Mouse (Mus musculus): ENCODE results near the gene Alyref.

Gene Alyref

GRCm38 (mm10) chr11:120626785-120627467 lies 28.8 kb upstream of the Alyref start:
- no peak for DNase-seq (ENCODE audit: inconsistent ontology term)

GRCm38 (mm10) chr11:120625152-120625775 lies 27.1 kb upstream of the Alyref start, which contains the start of gene Sirt7:
Gene Sirt7 (minus strand): TSS chr11:120625240.
- DNase-seq (ENCODE audit: inconsistent ontology term), result no peak

GRCm38 (mm10) chr11:120624680-120625111 lies 26.5 kb upstream of the Alyref start:
- DNase-seq (ENCODE audit: inconsistent ontology term), result peak; percentile 81

DNA sequence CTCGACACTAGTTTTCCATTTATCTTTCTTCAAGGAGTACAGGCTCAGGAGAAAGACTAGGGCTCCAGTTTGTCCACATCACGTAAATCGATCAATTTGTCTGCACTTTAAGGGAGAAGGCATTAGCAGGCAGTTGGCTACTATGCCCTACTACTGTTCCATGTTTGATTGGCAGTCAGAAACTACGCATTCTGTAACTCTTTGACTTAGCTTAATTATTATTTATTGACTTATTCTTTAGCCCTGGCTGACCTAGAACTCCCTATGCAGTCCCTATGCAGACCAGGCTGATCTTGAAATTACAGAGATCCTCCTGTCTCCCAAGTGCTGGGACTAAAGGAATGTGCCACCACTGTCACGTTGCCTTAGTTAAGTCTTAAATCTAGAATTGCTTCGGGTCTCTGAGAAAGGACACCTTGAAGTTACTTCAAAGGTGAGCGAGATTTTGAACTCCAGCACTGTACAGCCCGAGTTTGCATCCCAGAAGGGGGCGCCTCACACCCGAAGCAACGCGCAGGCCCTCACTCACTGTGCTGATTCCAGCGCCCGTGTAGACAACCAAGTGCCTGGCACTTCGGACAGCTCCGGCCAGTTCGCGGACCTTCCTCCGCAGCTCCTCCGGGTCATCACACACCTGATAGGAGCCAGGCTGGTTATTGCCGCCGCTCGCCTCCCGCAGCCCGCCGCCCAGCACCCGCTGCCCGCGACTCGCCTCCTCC lies 26.0 kb upstream of the Alyref start:
- peak; percentile 71 for DNase-seq (ENCODE audit: inconsistent ontology term)

GRCm38 (mm10) chr11:120622805-120623204 lies 24.6 kb upstream of the Alyref start:
- DNase-seq (ENCODE audit: inconsistent ontology term), result no peak

DNA sequence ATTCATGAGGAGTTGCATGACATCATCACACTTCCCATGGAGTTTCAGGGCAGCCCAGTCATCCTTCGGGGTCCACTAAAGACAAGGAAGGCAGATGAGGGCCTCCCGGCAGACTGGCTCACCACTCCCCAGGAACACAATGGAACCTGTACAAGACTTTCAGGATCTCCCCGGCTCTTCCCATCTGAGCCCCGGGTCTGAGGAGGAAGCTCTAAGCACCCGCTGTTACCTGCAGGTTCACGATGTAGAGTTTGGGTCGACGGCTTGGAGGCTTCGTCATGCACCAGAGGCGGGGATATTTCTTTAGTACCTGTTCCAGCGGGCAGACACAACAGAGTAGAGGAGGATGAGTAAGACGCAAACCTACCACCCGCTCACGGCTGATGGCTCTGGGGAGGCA lies 22.0 kb upstream of the Alyref start:
- no peak for DNase-seq (ENCODE audit: inconsistent ontology term)

DNA sequence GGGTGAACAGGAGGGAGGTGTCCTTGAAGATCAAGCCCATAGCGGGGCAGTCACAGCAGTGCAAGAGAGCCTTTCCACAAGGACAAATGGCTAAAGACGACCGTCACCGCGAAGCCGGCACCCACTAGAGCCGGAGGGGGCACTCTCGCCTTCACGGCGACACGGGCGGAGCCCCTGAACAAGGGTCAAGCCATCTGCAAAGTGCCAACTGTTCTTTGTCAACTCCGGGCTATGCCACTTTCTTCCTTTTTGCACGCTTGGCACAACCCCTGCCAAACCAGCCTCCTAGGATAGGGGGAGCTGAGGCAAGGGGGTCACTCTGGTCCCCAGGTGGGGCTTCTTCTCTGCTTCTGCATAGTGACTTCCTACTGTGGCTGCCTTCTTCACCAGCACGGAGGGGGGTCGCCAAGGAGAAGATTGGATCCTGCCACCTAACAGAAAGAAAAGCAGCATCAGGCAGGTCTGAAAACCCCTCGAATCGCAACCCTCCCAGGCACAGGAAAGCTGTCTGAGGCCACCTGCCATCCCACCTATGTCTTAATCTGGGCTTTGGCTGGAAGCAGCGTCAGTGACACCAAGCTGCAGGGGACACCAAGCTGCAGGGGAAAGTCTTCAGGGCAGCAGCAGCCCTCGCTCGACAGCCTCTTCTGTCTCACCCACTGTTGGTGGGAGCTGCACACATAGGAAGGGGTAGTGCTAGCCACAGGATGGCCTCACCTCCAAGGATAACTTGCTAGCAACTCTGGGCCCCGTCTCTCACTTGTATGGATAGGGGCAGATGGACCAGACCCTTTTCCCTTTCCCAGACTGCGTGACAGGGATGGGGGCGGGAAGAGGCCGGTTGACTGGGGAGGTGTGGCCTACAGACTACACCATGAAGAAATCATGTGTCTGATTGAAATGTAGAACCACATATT lies 20.7 kb upstream of the Alyref start:
- DNase-seq (ENCODE audit: inconsistent ontology term), result no peak

GRCm38 (mm10) chr11:120617519-120618112 lies 19.5 kb upstream of the Alyref start, which contains the start of gene Pcyt2:
Gene Pcyt2 (minus strand): TSS chr11:120617936.
- peak; percentile 91 for DNase-seq (ENCODE audit: inconsistent ontology term)

DNA sequence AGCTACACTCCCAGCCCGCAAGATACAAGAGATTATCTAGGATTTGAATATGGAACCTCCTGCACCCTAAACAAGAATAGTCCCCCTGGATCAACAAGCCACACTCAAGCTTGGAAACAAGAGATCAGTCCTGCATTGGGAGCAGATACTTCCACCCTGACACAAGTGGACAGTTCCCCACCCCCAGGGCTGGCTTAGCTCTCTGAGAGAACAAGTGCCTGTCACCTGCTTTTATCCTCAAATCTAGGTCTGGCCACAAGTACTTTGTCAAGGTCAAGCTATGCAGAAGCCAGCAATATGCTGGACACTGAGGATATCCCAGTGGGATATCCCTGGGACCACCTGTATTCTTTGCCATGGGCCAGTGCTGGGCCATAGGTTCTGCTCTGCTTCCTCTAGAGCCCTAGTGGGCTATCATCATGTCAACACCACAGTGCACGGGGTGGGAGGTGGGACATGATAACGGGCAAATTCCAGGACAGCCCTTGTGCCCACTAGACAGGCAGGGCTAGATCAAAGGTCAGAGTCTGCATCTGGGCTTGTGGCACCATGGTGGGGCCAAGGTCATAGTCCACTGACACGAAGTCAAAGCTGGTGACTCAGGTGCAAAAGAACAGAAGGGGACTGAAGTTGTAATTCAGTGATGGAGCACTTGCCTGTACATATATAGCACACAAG lies 18.6 kb upstream of the Alyref start:
- DNase-seq (ENCODE audit: inconsistent ontology term), result no peak

DNA sequence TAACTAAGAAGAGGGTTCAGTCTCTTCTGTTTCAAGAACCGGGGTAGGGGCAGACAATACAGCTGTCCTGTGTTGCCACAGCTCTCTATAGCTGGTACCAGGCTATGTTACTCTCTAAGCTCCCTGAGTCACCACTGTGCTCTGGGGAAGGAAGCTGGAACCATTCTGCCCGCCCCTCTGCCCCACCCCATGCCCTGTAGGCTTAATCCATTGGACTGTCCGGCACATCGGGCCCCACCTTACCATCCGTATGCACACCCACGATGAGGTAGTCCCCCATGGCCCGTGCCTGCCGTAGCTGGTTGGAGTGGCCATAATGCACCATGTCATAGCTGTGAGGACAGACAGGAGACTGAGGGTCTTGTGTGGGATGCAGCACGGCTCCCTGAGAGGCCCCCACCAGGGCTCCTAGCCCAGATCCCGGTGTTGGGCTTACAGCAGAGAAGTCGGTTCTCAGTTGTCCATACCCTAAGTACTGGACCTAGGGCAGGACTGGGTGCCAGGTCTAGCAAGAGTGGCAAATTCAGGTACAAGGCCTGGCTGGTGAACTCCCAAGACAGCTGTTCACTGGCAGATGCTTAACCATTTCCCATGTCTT lies 17.5 kb upstream of the Alyref start:
- DNase-seq (ENCODE audit: inconsistent ontology term), result no peak

GRCm38 (mm10) chr11:120615167-120615566 lies 17.0 kb upstream of the Alyref start:
- DNase-seq (ENCODE audit: inconsistent ontology term), result no peak

DNA sequence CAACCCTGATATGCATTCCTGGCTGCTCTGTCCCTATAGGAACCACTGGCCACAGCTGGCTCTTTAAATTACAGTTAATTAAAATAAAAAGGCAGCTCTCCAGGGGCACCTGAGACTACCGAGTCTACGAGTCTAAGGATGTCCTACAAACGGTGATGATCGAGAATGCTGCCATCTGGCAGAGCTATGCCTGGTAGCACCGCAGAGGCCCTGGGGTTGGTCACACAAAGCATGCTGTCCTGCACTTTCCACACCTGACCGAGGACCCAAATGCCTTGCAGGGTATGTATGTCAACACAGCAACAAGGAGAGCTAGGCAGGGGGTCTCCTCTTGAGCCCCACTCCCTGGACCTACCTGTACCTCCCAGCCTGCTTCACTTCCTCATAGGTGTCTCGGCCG lies 15.8 kb upstream of the Alyref start:
- no peak for DNase-seq (ENCODE audit: inconsistent ontology term)

DNA sequence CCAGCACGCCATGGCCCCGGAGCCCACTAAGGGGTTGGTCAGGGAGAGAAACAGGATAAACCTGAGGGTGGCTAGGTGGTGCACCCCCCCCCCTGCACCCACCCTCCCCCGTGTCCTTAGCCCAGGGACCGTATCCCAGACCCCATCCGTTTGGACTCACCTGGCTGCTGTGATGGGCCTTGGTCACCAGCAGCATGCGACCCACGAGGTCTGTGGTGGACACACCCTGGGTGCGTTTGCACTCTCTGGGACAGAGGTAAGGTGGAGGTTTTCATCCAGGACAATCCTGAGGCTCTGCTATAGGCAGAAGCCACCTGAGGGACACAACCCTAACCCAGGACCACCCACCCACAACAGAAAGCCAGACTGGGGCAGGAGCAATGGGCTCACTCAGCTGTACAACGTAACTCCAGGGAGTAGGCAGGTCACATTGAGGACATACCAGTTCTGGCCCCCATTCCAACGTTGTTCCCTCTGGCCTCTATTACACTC lies 15.4 kb upstream of the Alyref start:
- no peak for DNase-seq (ENCODE audit: inconsistent ontology term)

- DNase-seq (ENCODE audit: inconsistent ontology term), result peak; percentile 71
Measured at GRCm38 (mm10) chr11:120612763-120613162, 14.6 kb upstream of the Alyref start.

- no peak for DNase-seq (ENCODE audit: inconsistent ontology term)
Measured at GRCm38 (mm10) chr11:120610477-120611046, 12.4 kb upstream of the Alyref start.

DNA sequence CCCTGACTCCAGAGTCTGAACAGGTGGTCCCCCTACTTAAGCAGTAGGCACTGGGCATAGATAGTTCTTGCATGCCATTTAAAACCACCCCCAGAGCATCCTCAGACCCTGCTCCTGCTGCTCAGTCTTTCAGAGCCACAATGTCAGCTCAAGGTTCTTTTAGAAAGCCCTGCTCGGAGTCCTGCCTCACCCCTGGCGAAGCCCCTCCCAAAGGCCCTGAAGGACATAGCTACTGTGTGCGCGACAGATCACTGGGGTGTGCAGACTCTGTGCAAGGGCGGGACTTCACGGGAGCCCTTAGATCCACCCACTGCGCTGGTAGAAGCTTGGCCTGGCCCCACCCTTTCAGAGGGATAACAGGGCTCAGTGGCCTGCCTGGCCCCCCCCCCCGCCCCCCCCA lies 11.1 kb upstream of the Alyref start:
- DNase-seq (ENCODE audit: inconsistent ontology term), result no peak

DNA sequence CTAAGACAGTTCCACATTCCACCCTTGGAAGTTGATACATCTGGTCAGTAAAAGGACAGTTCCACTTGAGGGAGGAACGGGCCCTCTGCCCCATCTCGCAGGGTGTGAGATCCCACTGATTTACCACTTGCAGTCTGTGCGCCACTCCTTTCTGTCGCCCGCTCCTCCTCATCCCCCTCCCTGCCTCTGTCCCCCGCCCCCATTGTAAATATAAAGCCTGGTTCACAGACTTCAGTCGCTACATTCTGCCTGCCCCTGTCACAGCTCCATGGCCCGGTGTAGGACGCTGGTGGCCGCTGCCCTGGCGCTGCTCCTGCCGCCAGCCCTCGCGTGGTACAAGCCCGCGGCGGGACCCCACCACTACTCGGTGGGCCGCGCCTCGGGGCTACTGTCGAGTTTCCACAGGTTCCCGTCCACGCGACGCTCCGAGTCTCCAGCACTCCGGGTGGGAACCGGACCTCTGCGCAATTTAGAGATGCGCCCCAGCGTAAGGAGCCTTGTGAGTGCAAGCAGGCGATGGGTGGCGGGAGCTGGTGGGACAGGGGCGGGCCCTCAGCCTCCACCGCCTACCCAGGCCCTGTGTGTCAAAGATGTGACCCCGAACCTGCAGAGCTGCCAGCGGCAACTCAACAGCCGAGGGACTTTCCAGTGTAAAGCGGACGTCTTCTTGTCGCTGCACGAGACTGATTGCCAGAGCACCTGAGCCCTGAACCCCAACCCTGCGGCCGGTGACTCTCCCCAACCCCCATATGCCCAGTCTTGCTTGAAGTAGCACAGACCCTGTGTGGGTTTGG lies 10.3 kb upstream of the Alyref start, which contains the start of gene Npb:
Gene Npb, plus strand, starts transcription at position 237 of the 794 bp plus-strand sequence.
- DNase-seq (ENCODE audit: inconsistent ontology term), result no peak

DNA sequence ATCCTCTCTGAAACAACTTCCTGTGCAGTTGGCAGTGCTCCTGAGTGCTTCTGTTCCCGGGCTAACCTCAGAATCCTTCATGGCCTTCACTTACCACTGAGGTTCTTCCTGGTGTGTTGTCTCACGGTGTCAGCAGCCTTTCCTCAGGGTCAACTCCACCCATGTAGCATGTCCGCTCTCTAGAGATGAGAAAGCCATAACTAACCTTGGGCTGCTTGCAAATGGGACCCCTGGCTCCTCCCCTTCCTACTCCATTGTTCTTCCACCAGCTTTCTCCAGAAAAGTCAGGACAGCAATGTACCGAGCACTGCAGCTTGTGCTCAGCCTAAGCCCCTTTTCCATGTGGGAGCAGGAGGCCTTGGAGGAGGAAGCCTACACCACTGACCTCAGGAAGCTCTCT lies 8.6 kb upstream of the Alyref start:
- DNase-seq (ENCODE audit: inconsistent ontology term), result no peak

GRCm38 (mm10) chr11:120605667-120606066 lies 7.5 kb upstream of the Alyref start:
- DNase-seq (ENCODE audit: inconsistent ontology term), result no peak
